8 mouse cellular contexts compared by ENCODE assay signal in the genomic region with DNA sequence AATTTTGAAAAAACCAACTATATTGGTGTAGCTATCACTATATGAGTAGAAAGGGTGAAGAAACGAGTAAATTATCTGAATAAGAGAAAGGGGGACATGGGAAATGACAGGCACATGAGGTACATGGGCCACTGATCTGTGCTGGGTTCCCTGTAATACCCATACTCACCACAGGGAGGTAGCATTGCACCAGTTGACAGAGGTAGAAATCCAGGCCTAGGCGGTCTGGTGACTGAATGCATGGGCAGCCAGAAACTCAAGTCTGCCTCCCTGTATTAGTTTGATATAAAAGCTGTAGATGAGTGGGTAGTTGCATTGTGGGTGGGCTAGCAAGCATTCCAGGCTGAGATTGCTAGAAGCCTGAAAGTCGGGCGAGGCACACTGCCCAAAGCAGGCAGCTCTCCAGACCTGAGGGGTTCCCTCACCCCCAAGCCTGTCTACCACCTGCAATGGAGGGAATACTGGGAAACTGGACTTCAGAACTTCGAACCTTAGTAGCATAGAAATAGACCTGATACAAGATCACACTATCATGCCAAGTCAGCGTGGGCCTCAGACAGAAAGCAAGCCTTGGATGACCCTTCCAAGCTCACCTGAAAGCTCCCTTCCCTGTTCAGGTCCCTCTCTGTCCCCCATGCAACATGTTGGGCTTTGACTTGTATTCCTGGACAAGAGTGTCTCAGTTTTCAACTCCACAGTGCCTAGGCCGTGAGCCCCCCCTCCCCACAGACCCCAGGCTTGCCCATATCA. TPM values are rescaled to one million over a fixed set of nuclear protein-coding genes. Genes with fewer than 3 reads are reported as not detected.
DNase-seq lines count a peak whose midpoint lies in the region; ATAC-seq and TF ChIP-seq lines count a peak whose summit lies in the region.

No protein-coding gene starts in this region.

- H3K27me3 ChIP-seq in hindbrain, embryonic 11.5 days (ENCODE audit: control insufficient read depth, insufficient read depth, low read length) = no peaks in the 10 kb centered on the region
- no peaks in the 10 kb centered on the region for H3K27me3 ChIP-seq in lung, postnatal 0 days (replicated peaks; ENCODE audit: insufficient read depth, low read length)

- 0 out of 2 replicates have a peak, but pooled peaks cover 3% of the 10 kb centered on the region for H3K36me3 ChIP-seq in hindbrain, embryonic 11.5 days (ENCODE audit: control insufficient read depth, insufficient read depth, low read length)
- peaks cover 8% of the 10 kb centered on the region; the same call in 1 of the 2 replicates for H3K36me3 ChIP-seq in lung, postnatal 0 days (ENCODE audit: insufficient read depth, low read length)

- H3K4me1 ChIP-seq in hindbrain, embryonic 11.5 days (replicated peaks; ENCODE audit: control insufficient read depth, insufficient read depth, low read length) = no peaks in the 10 kb centered on the region
- no peaks in the 10 kb centered on the region for H3K4me1 ChIP-seq in lung, postnatal 0 days (ENCODE audit: insufficient read depth, low read depth, low read length)

- H3K4me2 ChIP-seq in hindbrain, embryonic 11.5 days (replicated peaks; ENCODE audit: low read depth, low read length) = no peak overlapping the region
- no peak overlapping the region for H3K4me2 ChIP-seq in lung, postnatal 0 days (replicated peaks; ENCODE audit: low read depth, low read length)

- no peak overlapping the region for H3K4me3 ChIP-seq in hindbrain, embryonic 11.5 days (ENCODE audit: low read depth, low read length)
- H3K4me3 ChIP-seq in lung, postnatal 0 days (ENCODE audit: low read depth, low read length) = no peak overlapping the region

- H3K27ac ChIP-seq in hindbrain, embryonic 11.5 days (ENCODE audit: low read depth, low read length) = no peak overlapping the region
- H3K27ac ChIP-seq in lung, postnatal 0 days (ENCODE audit: low read length) = no peak overlapping the region

- no peak for TF ChIP-seq EP300 in lung, postnatal 0 days (IDR thresholded peaks at IDR 0.05)

- TF ChIP-seq CTCF in lung, postnatal 0 days (IDR thresholded peaks at IDR 0.05) = peak; percentile 98

- ATAC-seq in hindbrain, embryonic 11.5 days (ENCODE audit: low FRiP score) = peak; percentile 58
- peak; percentile 76 for ATAC-seq in lung, postnatal 0 days

- no peaks in the 10 kb centered on the region for H3K9me3 ChIP-seq in hindbrain, embryonic 11.5 days (ENCODE audit: control insufficient read depth, low read length)
- no peaks in the 10 kb centered on the region for H3K9me3 ChIP-seq in lung, postnatal 0 days (ENCODE audit: low read length)

- H3K9ac ChIP-seq in hindbrain, embryonic 11.5 days (ENCODE audit: low read depth, low read length) = no peak overlapping the region
- H3K9ac ChIP-seq in lung, postnatal 0 days (replicated peaks; ENCODE audit: low read depth) = no peak overlapping the region

- WGBS in hindbrain, embryonic 11.5 days = 64% methylated on average over 7 of the region's 7 CpGs
- WGBS in lung, postnatal 0 days = 54% methylated on average over 7 of the region's 7 CpGs

- DNase-seq in NIH3T3 (ENCODE audit: low read depth) = peak; percentile 86
- DNase-seq in cerebellum, adult 8-10 months = peak; percentile 79
- peak; percentile 75 for DNase-seq in forelimb bud, embryonic 11.5 days (ENCODE audit: low read depth, low spot score)
- peak; percentile 81 for DNase-seq in hindbrain, embryonic 11.5 days (ENCODE audit: low spot score)
- DNase-seq in layer of hippocampus, adult 9-11 months = peak; percentile 75
- peak; percentile 80 for DNase-seq in lung, postnatal 0 days (ENCODE audit: low spot score)
- DNase-seq in retina, adult 2 months (ENCODE audit: low read depth, low spot score) = peak; percentile 54
- DNase-seq in thymus, postnatal 25 days = peak; percentile 81

RNA-seq across cellular contexts. Expression of gene Gm5767, which starts 5.7 kb away (rescaled TPM):
- polyA plus RNA-seq in hindbrain, embryonic 11.5 days (2014; fragmentation: Nextera tagmentation; extraction: Ambion mirVana) = not detected in 2 replicates
- not detected in 2 replicates for polyA plus RNA-seq in lung, postnatal 0 days (2015; fragmentation: Nextera tagmentation; extraction: Ambion mirVana)

RNA-seq across cellular contexts. Expression of gene Carhsp1, which starts 14.3 kb away (rescaled TPM):
- 78.1 and 79.4 TPM in 2 replicates for polyA plus RNA-seq in hindbrain, embryonic 11.5 days (2014; fragmentation: Nextera tagmentation; extraction: Ambion mirVana)
- 86.9 and 97.1 TPM in 2 replicates for polyA plus RNA-seq in lung, postnatal 0 days (2015; fragmentation: Nextera tagmentation; extraction: Ambion mirVana)

RNA-seq across cellular contexts. Expression of gene Tmem186, which starts 48.8 kb away (rescaled TPM):
- 15.8 and 20.2 TPM in 2 replicates for polyA plus RNA-seq in hindbrain, embryonic 11.5 days (2014; fragmentation: Nextera tagmentation; extraction: Ambion mirVana)
- polyA plus RNA-seq in lung, postnatal 0 days (2015; fragmentation: Nextera tagmentation; extraction: Ambion mirVana) = 8.2 and 8.7 TPM in 2 replicates

RNA-seq across cellular contexts. Expression of gene Pmm2, which starts 48.8 kb away (rescaled TPM):
- polyA plus RNA-seq in hindbrain, embryonic 11.5 days (2014; fragmentation: Nextera tagmentation; extraction: Ambion mirVana) = 40.3 and 43.3 TPM in 2 replicates
- polyA plus RNA-seq in lung, postnatal 0 days (2015; fragmentation: Nextera tagmentation; extraction: Ambion mirVana) = 38.0 and 40.2 TPM in 2 replicates
